Mouse (Mus musculus) erythroblast, embryonic 14.5 days (primary cell): ENCODE measurements around the gene Kcna3.

ENCODE experiments used
- GATA1 ChIP-seq: IDR thresholded peaks from 2 replicates; pipeline ENCODE4 v1.6.1; 2012; ENCODE audit warnings: low read length, inconsistent platforms, mixed read lengths
- TAL1 ChIP-seq: IDR thresholded peaks from 3 replicates; pipeline ENCODE4 v1.6.1; 2012; ENCODE audit warnings: low read length, inconsistent platforms, mixed read lengths

DNA sequence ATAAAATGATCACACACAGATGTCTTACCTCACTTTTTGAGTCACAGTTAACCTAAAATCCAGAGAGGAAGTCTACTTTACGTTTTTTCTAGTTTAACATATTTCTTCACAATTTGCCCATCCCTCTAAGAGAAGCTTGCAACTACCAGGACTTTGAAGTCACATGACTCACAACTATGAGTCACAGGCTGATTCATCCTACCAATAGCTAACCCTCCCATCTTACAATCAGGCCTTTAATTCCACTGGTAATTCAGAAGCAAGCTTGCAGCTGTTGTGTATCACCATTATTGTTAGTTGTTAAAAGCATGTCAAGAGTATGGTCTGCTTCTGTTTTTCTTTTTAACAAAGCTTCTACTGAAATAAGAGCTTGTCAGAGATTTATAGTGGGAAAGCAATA lies 26.8 kb downstream of the Kcna3 start:
- TF ChIP-seq TAL1: no peak
- TF ChIP-seq GATA1: no peak
